Mouse (Mus musculus) lung, postnatal 0 days (tissue): ENCODE measurements around the gene Hoxd8. TPM values are rescaled to one million over a fixed set of nuclear protein-coding genes. Genes with fewer than 3 reads are reported as not detected.

Source experiments
- ATAC-seq: fragments of 200-750 bp; cut with Nextera tagmentation; 2 replicates; pipeline ENCODE4 v1.8.0; 2017; ENCODE audit warnings: moderate library complexity
- DNase-seq: peaks from one replicate; pipeline ENCODE4 v3.0.0-alpha.2; 2016; ENCODE audit warnings: low spot score
- H3K27ac ChIP-seq: fragments of 300-500 bp; sonication (generic); 2 replicates; pipeline ENCODE4 v1.5.1; 2014; ENCODE audit warnings: antibody characterized with exemption, mild to moderate bottlenecking, low read length, mixed read lengths
- H3K27me3 ChIP-seq: fragments of 300-500 bp; sonication (generic); replicated peaks from 2 replicates; pipeline ENCODE4 v1.6.1; 2014; ENCODE audit warnings: low read length, mixed read lengths; ENCODE audit not compliant: insufficient read depth
- H3K36me3 ChIP-seq: fragments of 300-500 bp; sonication (generic); 2 replicates; pipeline ENCODE4 v1.6.1; 2014; ENCODE audit warnings: low read length, mixed read lengths; ENCODE audit not compliant: insufficient read depth
- H3K4me1 ChIP-seq: fragments of 300-500 bp; sonication (generic); 2 replicates; pipeline ENCODE4 v1.6.1; 2014; ENCODE audit warnings: antibody characterized with exemption, low read depth, low read length, mixed read lengths; ENCODE audit not compliant: insufficient read depth
- H3K4me2 ChIP-seq: fragments of 300-500 bp; sonication (generic); replicated peaks from 2 replicates; pipeline ENCODE4 v1.6.1; 2014; ENCODE audit warnings: low read depth, mild to moderate bottlenecking, low read length, moderate library complexity, mixed read lengths
- H3K4me3 ChIP-seq: fragments of 300-500 bp; sonication (generic); 2 replicates; pipeline ENCODE4 v1.5.1; 2014; ENCODE audit warnings: low read depth, low read length
- H3K9ac ChIP-seq: fragments of 300-500 bp; sonication (generic); replicated peaks from 2 replicates; pipeline ENCODE4 v1.6.1; 2014; ENCODE audit warnings: low read depth, mild to moderate bottlenecking
- H3K9me3 ChIP-seq: fragments of 300-500 bp; sonication (generic); 2 replicates; pipeline ENCODE4 v1.6.1; 2016; ENCODE audit warnings: low read length, mixed read lengths
- CTCF ChIP-seq: IDR thresholded peaks from 2 replicates; pipeline ENCODE4 v1.5.1; 2016; ENCODE audit warnings: antibody characterized with exemption, mild to moderate bottlenecking
- EP300 ChIP-seq: IDR thresholded peaks from 2 replicates; pipeline ENCODE4 v1.6.1; 2016; ENCODE audit warnings: antibody characterized with exemption, mild to moderate bottlenecking, control low read depth
- WGBS: fragments of 180-500 bp; shearing (Covaris S2); extraction: QIAGEN DNeasy Blood & Tissue Kit; methylation state at CpG from one replicate; pipeline ENCODE4 v1.1.7; 2014; 5-methylcytosine and 5-hydroxymethylcytosine counted together
- polyA plus RNA-seq: library from polyadenylated mRNA; unstranded; fragments of >200 nt; fragmentation: Nextera tagmentation; extraction: Ambion mirVana; gene quantifications from 2 replicates; pipeline ENCODE4 v1.2.1, GENCODE M21; 2015

Hoxd8 gene
- polyA plus RNA-seq, 1 experiment from 2014 or later, result 0.44 TPM

DNA sequence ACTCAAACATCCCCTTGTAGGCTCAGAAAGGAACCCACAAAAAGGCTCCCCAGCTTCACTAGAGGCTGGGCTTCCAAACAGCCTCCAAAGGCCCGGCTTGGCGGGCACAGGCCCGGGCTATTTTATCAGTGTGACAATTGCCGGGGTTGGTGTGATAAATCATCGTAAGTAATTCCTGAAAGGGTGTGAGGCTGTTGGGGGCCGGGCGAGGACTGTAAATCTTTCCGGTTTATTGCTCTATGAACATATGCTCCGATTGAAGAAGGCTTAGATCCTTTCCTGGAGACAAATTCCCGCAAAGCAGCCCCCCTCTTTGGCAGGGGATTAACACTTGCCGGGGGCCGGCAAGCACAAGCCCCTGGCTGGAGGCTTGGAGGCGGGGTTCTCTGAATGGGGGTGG is 30.0 kb downstream of the Hoxd8 start:
- ATAC-seq (no peak), DNase-seq (no peak)
- Histone ChIP-seq H3K4me1 (no peaks in the 10 kb centered on the region), H3K27me3 (peaks cover 92% of the 10 kb centered on the region), H3K4me3 (no peak overlapping the region), H3K9me3 (no peaks in the 10 kb centered on the region), H3K27ac (no peak overlapping the region), H3K9ac (no peak overlapping the region), H3K4me2 (no peak overlapping the region), H3K36me3 (no peaks in the 10 kb centered on the region)
- WGBS, result under 1% methylated on average over 12 of the region's 13 CpGs
- no peak for TF ChIP-seq CTCF
- no peak for TF ChIP-seq EP300

DNA sequence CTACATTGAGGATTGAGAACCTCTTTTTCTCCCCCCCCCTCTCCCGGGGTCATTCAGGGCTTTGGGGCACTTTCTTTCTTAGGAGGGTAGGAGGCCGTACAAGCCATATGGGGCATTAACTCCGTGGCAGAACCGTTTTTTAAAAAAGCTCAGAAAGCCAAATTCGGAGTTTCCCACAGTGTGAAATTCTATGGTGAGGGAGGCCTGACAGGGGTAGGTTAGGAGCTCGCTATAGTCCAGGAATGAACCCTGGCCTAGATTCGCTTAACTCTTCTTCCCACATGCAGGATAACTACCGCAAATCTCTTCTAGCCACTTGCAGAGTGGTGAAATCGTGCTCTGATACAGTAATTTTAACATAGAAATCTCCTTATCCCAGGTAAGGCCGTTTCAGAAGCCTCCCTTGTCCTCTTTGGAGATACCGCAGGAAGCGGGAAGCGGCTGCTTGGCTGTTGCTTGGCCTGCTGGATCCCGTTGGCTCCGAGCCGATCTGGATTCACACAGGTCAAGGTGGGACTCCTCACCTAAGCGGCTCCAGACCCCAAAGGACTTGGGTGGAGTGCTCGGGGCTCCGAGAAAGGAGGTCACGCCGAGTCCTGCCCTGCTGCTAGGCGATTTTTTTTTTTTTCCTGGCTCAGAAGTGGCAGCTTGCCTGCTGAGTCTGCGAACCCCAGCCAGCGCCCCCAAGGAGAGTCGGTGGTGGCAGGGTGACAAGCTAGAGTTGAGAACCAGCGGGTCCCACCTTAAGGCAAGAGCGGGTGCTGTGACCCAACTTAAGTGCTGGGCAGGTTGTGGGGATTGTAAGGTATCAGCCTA is 30.8 kb downstream of the Hoxd8 start:
- 6% methylated on average over 27 of the region's 27 CpGs for WGBS
- Histone ChIP-seq H3K27me3 (peaks cover 89% of the 10 kb centered on the region), H3K9ac (no peak overlapping the region), H3K4me2 (no peak overlapping the region), H3K4me3 (no peak overlapping the region), H3K27ac (no peak overlapping the region), H3K4me1 (no peaks in the 10 kb centered on the region), H3K9me3 (no peaks in the 10 kb centered on the region), H3K36me3 (no peaks in the 10 kb centered on the region)
- ATAC-seq, result no peak
- DNase-seq, result no peak
- TF ChIP-seq CTCF, result no peak
- no peak for TF ChIP-seq EP300

DNA sequence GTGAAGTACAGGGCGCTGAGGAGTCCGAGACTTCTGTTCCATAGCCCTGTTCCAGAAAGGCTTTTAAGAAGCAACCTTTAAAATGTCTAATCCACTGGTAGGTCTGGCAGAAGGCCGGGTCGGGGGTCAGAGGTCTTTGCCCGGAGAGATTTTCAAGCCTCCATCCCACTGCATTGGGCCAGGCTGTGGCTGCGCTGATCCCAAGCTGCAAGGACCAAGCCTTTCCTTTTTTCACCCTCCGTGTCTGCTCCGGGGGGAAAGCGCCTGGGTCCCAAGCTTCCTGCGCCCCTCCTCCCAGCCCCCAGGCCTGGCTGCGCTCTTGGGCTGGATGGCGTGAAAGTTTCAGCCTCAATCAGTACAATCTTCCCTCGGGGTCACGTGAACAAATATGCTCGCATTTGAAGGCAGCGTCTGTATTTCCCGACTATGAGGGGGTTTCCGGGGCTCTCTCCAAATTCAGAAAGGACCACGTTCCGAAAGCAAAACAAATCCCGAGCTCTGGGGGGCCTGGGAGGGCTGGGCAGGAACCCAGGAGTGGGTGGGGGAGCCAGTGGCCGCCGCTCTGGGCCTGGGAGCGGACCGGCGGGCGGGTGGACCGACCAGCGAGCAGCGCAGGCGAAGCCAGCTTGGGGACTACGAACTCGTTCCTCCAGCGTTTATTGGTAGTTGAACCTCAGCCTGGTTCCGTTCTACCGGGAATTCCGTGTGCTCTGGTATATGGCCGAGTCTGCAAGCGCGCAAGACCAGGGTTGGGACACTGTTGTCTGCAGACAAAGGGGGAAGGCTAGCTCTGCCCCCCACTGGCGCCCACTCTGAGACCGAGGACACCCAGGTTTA is 31.7 kb downstream of the Hoxd8 start:
- Histone ChIP-seq H3K4me2 (peak overlapping the region; percentile 42), H3K9ac (no peak overlapping the region), H3K4me1 (no peaks in the 10 kb centered on the region), H3K4me3 (peak overlapping the region; percentile 17), H3K36me3 (no peaks in the 10 kb centered on the region), H3K9me3 (no peaks in the 10 kb centered on the region), H3K27ac (no peak overlapping the region), H3K27me3 (peaks cover 89% of the 10 kb centered on the region)
- WGBS, result under 1% methylated on average over 42 of the region's 42 CpGs
- no peak for ATAC-seq
- no peak for DNase-seq
- no peak for TF ChIP-seq CTCF
- no peak for TF ChIP-seq EP300

DNA sequence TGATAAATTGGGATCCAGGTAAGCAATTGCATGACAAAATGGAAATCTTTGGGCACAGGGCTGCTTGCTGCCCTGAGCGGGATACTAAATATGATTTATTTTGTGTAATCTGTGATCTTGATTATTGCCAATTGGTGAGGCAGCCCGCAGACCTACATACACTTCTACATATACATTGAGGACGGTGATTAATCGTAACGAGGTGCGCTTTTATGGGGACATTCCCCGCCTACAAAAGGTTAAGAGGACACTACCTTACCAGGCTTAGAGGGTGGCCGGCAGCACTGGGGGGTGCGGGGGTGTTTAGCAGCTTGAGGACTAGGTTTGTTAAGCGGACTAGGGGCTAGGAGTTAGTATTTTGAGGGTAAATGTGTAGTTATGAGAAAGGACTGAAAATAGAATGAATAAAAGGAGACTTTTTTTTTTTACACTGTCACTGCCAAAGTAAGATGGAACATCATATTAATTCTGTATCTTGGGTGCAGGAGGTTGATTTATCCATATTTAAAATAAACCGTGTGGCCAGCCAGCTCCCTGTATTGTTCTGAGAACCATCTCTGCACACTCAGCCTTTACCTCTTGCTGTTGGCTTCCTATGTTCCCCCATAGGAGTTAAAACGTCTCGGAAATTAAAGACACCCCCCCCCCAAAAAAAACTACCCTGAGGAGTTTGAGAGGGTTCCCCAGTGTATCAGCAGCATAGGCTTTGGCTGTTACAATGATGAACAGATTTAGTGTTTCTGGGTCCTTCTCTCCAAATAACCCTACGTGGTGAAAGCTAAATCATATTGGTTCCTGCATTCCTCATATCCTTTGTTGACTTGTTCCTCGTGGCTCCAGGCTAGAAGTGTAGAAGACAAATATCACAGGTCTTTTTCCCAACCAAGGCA is 32.5 kb downstream of the Hoxd8 start:
- 5% methylated on average over 15 of the region's 15 CpGs for WGBS
- Histone ChIP-seq H3K27ac (no peak overlapping the region), H3K4me2 (no peak overlapping the region), H3K36me3 (no peaks in the 10 kb centered on the region), H3K9me3 (no peaks in the 10 kb centered on the region), H3K27me3 (peaks cover 89% of the 10 kb centered on the region), H3K9ac (no peak overlapping the region), H3K4me1 (no peaks in the 10 kb centered on the region), H3K4me3 (no peak overlapping the region)
- ATAC-seq (no peak), DNase-seq (no peak)
- TF ChIP-seq CTCF (no peak), EP300 (no peak)

DNA sequence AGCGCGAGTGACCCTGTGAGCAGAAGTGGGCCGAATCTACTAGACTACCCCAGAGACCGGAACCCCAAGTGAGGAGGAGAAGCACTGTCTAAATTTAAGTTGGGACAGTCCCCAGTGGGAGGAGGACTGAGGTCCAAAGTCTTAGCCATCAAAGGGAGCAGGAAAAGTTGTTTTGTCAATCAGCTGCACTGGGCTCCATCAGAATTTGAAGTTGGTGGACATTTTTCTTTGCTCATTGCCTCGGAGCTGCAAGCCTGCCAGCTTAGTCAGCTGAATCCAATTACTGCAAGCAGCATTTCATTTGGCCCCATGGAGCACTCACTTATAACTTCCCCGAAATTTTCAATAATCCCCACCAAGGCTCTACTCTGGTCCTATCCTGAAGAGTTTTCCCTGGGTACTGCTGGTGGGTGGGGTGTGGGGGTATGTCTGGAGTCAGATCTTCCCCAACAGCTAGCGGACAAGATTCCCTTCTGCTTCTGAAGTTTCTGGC is 33.2 kb downstream of the Hoxd8 start:
- WGBS, result 10% methylated on average over 7 of the region's 7 CpGs
- Histone ChIP-seq H3K9me3 (no peaks in the 10 kb centered on the region), H3K27me3 (peaks cover 86% of the 10 kb centered on the region), H3K27ac (no peak overlapping the region), H3K4me2 (no peak overlapping the region), H3K4me1 (no peaks in the 10 kb centered on the region), H3K36me3 (no peaks in the 10 kb centered on the region), H3K9ac (no peak overlapping the region), H3K4me3 (no peak overlapping the region)
- no peak for ATAC-seq
- DNase-seq, result no peak
- TF ChIP-seq EP300 (no peak), CTCF (no peak)
